Mouse (Mus musculus) forebrain, postnatal 0 days (tissue): ENCODE measurements around the gene Dnajc14. TPM values are rescaled to one million over a fixed set of nuclear protein-coding genes. Genes with fewer than 3 reads are reported as not detected.
A peak's percentile ranks its signal among the peaks of the same experiment; 100 is the strongest.

Experiments used
- ATAC-seq: fragments of 200-750 bp; cut with Nextera tagmentation; 2 replicates; pipeline ENCODE4 v1.8.0; 2017; ENCODE audit warnings: mild to moderate bottlenecking, moderate library complexity
- DNase-seq: peaks from one replicate; pipeline ENCODE4 v3.0.0-alpha.2; 2015
- H3K27ac ChIP-seq: fragments of 300-500 bp; sonication (generic); 2 replicates; pipeline ENCODE4 v1.5.1; 2014; ENCODE audit warnings: low read depth, mild to moderate bottlenecking, antibody characterized with exemption, low read length, moderate library complexity, mixed read lengths
- H3K27me3 ChIP-seq: fragments of 300-500 bp; sonication (generic); 2 replicates; pipeline ENCODE4 v1.6.1; 2014; ENCODE audit warnings: mild to moderate bottlenecking, low read length, mixed read lengths; ENCODE audit not compliant: insufficient read depth
- H3K36me3 ChIP-seq: fragments of 300-500 bp; sonication (generic); 2 replicates; pipeline ENCODE4 v1.6.1; 2014; ENCODE audit warnings: mild to moderate bottlenecking, moderate library complexity; ENCODE audit not compliant: insufficient read depth
- H3K4me1 ChIP-seq: fragments of 300-500 bp; sonication (generic); 2 replicates; pipeline ENCODE4 v1.6.1; 2014; ENCODE audit warnings: antibody characterized with exemption; ENCODE audit not compliant: insufficient read depth
- H3K4me2 ChIP-seq: fragments of 300-500 bp; sonication (generic); 2 replicates; pipeline ENCODE4 v1.6.1; 2014; ENCODE audit warnings: low read depth, mild to moderate bottlenecking, moderate library complexity
- H3K4me3 ChIP-seq: fragments of 300-500 bp; sonication (generic); 2 replicates; pipeline ENCODE4 v1.5.1; 2014; ENCODE audit warnings: low read depth, low read length, mixed read lengths
- H3K9ac ChIP-seq: fragments of 300-500 bp; sonication (generic); 2 replicates; pipeline ENCODE4 v1.6.1; 2014; ENCODE audit warnings: mild to moderate bottlenecking
- H3K9me3 ChIP-seq: fragments of 300-500 bp; sonication (generic); 2 replicates; pipeline ENCODE4 v1.6.1; 2016; ENCODE audit warnings: low read length
- CTCF ChIP-seq: sonication (generic); IDR thresholded peaks from 2 replicates; pipeline ENCODE4 v1.5.1; 2016; ENCODE audit warnings: antibody characterized with exemption, control low read depth, low read depth
- WGBS: fragments of 180-500 bp; shearing (Covaris S2); extraction: QIAGEN DNeasy Blood & Tissue Kit; methylation state at CpG from one replicate; pipeline ENCODE4 v1.1.7; 2014; 5-methylcytosine and 5-hydroxymethylcytosine counted together
- polyA plus RNA-seq: library from polyadenylated mRNA; unstranded; fragments of >200 nt; fragmentation: Nextera tagmentation; extraction: Ambion mirVana; gene quantifications from 2 replicates; pipeline ENCODE4 v1.2.1, GENCODE M21; 2015
- total RNA-seq: library from RNA; depleted of rRNA; stranded (reverse); fragments of >200 nt; gene quantifications from 2 replicates; pipeline ENCODE4 v1.2.3, GENCODE M21; 2014; rRNA removed

Gene Dnajc14
- total RNA-seq (39.6 and 45.7 TPM in 2 replicates), polyA plus RNA-seq (30.5 and 38.2 TPM in 2 replicates)

DNA sequence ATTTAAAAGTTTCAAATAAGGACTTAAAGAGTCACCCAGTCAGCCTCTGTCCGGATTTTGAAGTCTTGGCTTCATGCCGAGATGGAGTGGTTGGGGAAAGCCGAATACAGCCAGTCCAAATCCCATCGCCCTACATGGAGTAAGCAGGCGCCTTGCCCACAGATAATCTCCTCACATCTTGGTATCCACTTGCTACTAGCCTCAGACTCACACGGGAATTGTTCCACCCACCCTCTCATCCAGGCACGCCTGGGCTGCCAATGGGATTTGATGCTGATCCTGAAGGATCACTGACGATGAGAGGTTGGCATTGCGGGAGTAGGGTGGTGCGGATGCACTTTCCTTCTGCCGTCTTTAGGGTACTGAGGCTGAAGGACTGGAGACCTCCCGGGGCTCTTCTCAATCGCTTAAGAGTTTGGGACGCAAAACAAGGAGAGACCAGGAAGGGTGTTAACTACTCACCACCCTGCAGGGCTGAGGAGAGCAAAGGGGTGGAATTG lies at the start of gene Dnajc14:
Gene Dnajc14, plus strand, starts transcription at position 292 of the 500 bp plus-strand sequence.
- Histone ChIP-seq H3K27ac (peak within 1 kb of the TSS; percentile 98), H3K4me3 (peak within 1 kb of the TSS; percentile 89), H3K9ac (peak within 1 kb of the TSS; percentile 92), H3K9me3 (no peaks in the 10 kb centered on the region), H3K27me3 (no peaks in the 10 kb centered on the region), H3K36me3 (peaks cover 7% of the 10 kb centered on the region; the same call in 1 of the 2 replicates), H3K4me1 (peaks cover 20% of the 10 kb centered on the region), H3K4me2 (peak within 1 kb of the TSS; percentile 81)
- TF ChIP-seq CTCF: no peak; the same call in 1 of the 2 replicates
- 0% methylated on average over 14 of the region's 14 CpGs for WGBS
- DNase-seq: peak; percentile 82
- ATAC-seq: peak; percentile 40

DNA sequence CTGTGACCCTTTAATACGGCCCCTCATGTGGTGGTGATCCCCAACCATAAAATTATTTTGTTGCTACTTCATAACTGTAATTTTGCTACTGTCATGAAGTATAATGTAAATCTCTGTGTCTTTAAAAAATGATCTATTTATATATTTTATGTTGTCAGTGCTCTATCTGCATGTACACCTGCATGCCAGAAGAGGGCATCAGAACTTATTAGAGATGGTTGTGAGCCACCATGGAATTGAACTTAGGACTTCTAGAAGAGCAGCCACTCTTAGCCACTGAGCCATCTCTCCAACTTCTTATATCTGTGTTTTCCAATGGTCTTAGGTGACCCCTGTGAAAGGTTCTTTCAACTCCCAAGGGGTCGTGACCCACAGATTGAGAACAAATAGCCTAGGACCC lies 31.0 kb upstream of the Dnajc14 start:
- DNase-seq (no peak), ATAC-seq (no peak)
- Histone ChIP-seq H3K4me3 (no peak overlapping the region), H3K27ac (no peak overlapping the region), H3K9me3 (no peaks in the 10 kb centered on the region), H3K4me1 (no peaks in the 10 kb centered on the region), H3K36me3 (no peaks in the 10 kb centered on the region), H3K9ac (no peak overlapping the region), H3K27me3 (no peaks in the 10 kb centered on the region), H3K4me2 (no peak overlapping the region)
- TF ChIP-seq CTCF: no peak; the same call in 1 of the 2 replicates
- WGBS: 92% methylated on average over 2 of the region's 2 CpGs

DNA sequence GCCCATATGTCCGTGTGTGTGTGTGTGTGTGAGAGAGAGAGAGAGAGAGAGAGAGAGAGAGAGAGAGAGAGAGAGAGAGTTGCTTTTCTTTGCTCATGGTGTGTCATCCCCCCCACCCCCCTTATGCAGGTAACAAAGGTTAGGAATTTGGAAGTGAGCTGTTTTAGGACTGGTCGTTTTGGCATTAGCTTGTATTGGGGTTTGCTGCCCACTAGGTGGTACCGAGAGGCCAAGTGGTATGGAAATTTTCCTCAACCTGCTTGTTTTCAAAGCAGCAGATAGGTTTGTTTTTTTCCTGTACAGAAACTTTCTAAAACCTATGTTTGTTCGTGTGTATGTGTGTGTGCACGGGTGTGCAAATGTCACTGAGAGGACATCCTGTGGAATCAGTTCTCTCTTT lies 30.2 kb upstream of the Dnajc14 start:
- Histone ChIP-seq H3K4me1 (no peaks in the 10 kb centered on the region), H3K27ac (no peak overlapping the region), H3K36me3 (no peaks in the 10 kb centered on the region), H3K9me3 (no peaks in the 10 kb centered on the region), H3K4me2 (no peak overlapping the region), H3K4me3 (no peak overlapping the region), H3K27me3 (no peaks in the 10 kb centered on the region), H3K9ac (no peak overlapping the region)
- peak; percentile 51 for TF ChIP-seq CTCF
- 27% methylated on average over 5 of the region's 5 CpGs for WGBS
- no peak for DNase-seq
- ATAC-seq: no peak

DNA sequence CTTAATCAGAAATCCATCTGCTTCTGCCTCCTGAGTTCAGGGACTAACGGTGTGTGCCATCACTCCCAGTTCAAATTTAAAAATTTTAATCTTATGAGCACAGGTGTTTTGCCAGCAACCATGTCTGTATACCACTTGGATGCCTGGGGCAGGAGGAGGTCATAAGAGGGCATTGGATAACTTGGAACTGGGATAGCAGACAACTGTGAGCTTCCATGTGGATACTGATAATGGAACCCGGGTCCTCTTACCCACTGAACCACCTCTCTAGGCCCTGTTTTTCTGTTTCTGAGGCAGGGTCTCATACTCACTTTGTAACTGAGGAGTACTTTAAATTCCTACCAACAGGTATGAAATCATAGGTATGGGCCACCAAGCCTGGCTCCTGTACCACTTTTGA lies 25.4 kb upstream of the Dnajc14 start:
- H3K4me2 ChIP-seq: no peak overlapping the region
- 90% methylated on average over 2 of the region's 2 CpGs for WGBS
- ATAC-seq: no peak
- 0 out of 2 replicates have a peak, but pooled peaks cover 3% of the 10 kb centered on the region for H3K9me3 ChIP-seq
- no peak overlapping the region for H3K27ac ChIP-seq
- H3K27me3 ChIP-seq: no peaks in the 10 kb centered on the region
- H3K9ac ChIP-seq: no peak overlapping the region
- DNase-seq: no peak
- TF ChIP-seq CTCF: no peak
- H3K36me3 ChIP-seq: no peaks in the 10 kb centered on the region
- H3K4me1 ChIP-seq: no peaks in the 10 kb centered on the region
- H3K4me3 ChIP-seq: no peak overlapping the region

DNA sequence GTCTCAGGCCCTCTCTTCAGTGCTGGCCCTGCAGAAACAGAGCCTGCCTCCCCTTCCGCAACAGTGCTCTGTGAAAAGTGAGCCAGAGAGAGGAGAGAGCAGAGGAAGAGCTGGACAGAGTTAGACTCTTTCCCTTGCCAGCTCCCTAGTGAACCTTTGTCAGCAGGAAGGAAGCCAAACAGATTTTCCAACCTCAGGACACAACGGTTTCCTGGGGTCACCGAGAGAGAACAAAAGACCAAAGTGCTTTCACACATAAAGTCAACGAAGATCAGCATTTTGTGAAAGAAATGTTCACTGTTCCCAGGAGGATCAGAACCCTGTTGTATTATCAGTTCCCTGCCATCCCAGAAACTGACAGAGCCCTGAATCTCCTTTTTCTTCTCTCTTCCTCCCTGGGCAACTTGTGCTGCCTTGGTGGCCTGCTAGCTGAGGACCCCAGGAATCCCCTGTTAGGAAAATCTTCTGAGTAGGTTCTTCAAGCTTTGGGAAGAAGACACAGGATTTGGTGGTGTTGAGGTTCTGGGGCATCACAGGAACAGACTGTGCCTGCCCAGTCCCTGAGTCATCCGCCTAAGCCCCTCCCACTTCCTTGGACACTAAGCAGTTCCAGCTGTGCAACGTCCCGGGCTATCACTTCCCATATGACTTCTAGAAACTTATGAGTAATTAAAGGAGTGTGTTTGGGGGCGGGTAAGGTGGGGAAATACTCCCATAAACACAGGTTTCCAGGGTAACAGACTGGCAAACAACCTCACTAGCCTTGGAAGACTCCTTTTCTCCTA lies 24.7 kb upstream of the Dnajc14 start:
- Histone ChIP-seq H3K4me3 (no peak overlapping the region), H3K4me2 (no peak overlapping the region), H3K27me3 (no peaks in the 10 kb centered on the region), H3K27ac (no peak overlapping the region), H3K36me3 (no peaks in the 10 kb centered on the region), H3K9ac (no peak overlapping the region), H3K4me1 (no peaks in the 10 kb centered on the region), H3K9me3 (peaks cover 3% of the 10 kb centered on the region; the same call in 1 of the 2 replicates)
- no peak for TF ChIP-seq CTCF
- WGBS: 39% methylated on average over 8 of the region's 8 CpGs
- no peak for ATAC-seq
- DNase-seq: no peak

DNA sequence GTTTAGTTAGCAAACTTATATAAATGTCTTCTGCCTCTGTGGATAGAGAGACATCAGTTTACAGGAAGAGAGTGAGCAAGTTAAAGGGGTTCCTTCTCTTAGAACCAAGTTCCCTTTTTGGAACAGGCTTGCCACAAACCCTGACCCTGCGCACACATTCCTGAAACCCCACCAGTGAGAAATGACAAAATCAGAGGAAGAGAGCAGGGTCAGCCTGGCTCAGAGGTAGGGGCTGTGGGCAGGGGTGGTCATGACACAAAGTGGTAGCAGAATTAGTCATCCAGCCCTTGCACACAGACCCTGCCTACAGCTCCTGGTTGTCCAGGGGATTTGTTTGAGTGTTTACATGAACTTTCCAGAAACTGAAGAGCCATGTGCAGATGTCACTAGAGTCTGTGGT lies 23.7 kb upstream of the Dnajc14 start:
- Histone ChIP-seq H3K4me2 (no peak overlapping the region), H3K4me1 (no peaks in the 10 kb centered on the region), H3K36me3 (no peaks in the 10 kb centered on the region), H3K27me3 (no peaks in the 10 kb centered on the region), H3K9me3 (peaks cover 3% of the 10 kb centered on the region; the same call in 1 of the 2 replicates), H3K27ac (no peak overlapping the region), H3K9ac (no peak overlapping the region), H3K4me3 (no peak overlapping the region)
- no peak for ATAC-seq
- DNase-seq: no peak
- no peak for TF ChIP-seq CTCF
- 95% methylated on average over 1 of the region's 1 CpGs for WGBS
